Mouse (Mus musculus): ENCODE results near the gene Tmbim1.
A peak's percentile ranks its signal among the peaks of the same experiment; 100 is the strongest.
"Not testable (repeated sequence)": the region's sequence is repeated elsewhere in the genome, so short reads cannot be mapped to it uniquely, and the experiment has no call there.

Gene Tmbim1

DNA sequence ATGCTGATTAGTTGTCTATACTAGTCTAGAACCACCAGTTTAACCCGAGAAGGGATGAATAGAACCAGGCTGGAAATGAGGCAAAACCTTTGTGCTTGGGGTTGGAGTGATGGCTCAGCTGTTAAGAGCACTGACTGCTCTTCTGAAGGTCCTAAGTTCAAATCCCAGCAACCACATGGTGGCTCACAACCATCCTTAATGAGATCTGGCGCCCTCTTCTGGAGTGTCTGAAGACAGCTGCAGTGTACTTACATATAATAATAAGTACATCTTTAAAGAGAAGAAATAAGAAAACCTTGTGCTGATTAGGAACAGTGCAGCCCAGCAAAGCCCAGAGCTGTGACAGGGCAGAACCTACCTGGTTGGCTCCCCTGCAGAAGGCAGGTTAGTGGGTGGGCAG, 21.5 kb upstream of the Tmbim1 start:
- DNase-seq (ENCODE audit: low read depth), result not testable (repeated sequence)

DNA sequence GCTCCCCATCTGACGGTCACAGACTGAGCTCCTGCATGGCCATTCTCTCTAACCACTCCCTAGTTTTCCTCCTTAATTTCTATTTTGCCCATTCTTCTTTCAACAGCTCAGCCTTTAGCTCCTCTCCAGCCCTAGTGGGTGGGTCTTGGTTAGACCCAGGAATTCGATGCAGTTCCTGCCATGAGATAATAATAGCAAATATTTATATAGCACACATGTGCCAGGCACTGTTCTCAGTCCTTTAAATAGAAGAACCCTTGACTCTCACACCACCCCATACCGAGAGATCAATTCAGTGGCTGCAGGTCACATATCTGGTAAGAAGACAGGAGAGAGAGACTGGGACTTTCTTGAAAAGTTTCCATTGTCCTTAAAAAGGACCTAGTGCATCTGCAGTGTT, 16.0 kb upstream of the Tmbim1 start:
- no peak for DNase-seq (ENCODE audit: low read depth)

DNA sequence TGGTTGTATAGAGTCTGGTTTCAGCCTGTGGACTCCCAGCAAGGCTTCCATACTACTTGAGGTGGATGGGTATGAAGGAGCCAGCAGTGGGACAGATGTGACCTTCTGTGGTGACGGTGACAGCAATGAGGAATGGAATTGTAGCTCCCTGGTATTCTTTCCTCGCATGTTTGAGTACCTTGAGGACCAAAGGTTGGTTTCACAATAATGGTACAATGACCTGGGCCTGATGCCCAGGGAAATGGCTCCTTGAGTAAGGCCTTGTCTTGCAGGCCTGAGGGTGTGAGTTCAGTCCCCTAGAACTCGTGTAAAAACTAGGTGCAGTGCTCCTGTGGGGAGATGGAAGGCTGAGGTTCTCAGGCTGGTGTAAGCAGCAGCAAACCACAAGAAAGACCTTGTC, 13.3 kb upstream of the Tmbim1 start:
- no peak for DNase-seq (ENCODE audit: low read depth)

DNA sequence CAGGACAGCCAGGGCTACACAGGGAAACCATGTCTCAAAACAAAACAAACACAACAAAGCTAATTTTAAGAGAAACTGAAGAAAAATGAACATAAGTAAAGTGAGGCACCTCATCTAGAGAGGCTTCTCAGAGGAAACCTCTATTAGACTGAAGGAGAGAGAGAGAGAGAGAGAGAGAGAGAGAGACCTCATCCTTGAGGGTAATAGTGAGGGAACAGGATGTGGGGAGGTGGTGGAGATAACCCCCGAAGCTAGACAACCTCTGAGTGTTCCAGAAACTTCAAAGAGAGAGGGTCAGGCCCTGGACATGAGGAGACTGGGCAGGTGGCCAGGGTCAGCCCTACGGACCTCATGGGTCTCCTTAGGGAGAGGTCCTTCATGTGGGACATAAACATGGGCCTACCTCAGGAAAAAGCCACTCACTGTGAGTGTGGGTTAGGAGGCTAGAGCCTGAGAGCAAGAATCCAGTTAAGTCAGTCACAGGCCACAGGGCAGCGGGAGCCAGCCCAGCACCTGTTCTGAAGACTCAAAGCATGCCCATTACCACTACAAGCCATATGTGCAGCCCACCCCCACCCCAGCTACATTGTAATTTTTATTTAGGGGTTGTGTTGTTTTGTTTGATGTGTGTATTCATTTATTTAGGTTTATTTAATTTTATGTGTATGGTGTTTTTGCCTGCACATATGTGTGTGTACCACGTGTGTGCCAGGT, 10.8 kb upstream of the Tmbim1 start:
- no peak for DNase-seq (ENCODE audit: low read depth)

DNA sequence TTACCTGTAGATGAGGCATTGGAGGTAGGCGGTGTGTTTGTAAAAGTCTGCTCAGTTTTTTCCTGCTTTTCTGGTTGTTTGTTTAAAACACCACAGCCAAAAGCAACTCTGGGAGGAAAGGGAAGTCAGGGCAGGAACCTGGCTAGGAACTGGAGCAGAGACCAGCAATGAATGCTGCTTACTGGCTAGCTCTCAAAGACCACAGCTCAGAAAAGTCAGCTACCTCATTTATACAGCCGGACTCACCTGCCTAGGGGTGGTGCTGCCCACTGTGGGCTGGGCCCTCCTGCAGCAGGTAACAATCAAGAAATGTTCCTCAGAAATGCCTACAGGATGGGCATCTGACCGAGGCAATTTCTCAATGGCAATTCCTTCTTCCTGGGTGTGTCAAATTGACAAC, 9.4 kb upstream of the Tmbim1 start:
- DNase-seq (ENCODE audit: low read depth), result no peak

DNA sequence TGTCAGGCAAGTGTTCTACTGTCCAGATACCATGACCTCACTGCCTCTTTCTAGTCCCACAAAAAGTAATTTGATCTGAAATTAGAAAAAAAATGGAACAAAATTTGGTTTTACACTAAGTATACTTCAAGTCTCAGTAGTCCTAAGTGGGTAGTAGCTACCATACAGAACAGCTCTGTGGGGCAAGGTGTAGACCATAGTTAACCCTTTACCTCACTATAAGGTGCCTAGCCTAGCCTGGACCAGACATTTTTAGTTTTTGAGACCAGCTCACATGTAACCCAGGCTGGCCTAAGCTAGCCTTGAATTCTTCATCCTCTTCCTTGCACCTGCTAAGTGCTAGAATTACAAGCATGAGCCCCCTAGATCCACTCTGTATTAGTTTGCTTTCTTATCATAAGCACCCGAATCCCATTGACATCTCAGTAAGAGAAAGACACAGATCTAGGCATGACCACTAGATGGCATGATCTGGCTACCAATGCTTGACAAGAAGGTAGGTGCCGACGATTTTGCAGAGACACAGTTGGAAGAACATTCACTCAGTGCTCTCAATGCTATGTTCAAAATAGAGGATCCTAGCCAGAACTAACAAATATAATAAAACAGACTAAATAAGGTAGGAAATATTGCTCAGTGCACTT, 7.7 kb upstream of the Tmbim1 start:
- no peak for DNase-seq (ENCODE audit: low read depth)

DNA sequence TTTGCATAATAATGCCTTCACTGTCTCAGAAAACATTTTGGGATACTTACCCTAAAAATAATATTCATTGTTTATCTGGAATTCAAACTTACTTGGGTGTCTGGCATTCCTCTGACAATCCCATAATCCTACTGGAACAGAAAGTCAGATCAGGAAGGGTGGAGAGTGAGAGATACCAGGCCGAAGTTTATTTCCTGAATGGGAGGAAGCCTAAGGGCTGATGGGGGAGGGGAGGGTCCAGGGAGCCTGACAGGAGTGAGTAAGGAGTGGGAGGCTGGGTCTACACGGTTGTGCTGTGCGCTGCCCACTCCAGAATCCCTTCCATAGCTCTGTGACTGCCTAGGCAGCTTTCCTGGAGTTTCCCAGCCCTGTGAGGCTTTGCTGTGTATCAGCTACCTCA, 4.3 kb upstream of the Tmbim1 start:
- no peak for DNase-seq (ENCODE audit: low read depth)

DNA sequence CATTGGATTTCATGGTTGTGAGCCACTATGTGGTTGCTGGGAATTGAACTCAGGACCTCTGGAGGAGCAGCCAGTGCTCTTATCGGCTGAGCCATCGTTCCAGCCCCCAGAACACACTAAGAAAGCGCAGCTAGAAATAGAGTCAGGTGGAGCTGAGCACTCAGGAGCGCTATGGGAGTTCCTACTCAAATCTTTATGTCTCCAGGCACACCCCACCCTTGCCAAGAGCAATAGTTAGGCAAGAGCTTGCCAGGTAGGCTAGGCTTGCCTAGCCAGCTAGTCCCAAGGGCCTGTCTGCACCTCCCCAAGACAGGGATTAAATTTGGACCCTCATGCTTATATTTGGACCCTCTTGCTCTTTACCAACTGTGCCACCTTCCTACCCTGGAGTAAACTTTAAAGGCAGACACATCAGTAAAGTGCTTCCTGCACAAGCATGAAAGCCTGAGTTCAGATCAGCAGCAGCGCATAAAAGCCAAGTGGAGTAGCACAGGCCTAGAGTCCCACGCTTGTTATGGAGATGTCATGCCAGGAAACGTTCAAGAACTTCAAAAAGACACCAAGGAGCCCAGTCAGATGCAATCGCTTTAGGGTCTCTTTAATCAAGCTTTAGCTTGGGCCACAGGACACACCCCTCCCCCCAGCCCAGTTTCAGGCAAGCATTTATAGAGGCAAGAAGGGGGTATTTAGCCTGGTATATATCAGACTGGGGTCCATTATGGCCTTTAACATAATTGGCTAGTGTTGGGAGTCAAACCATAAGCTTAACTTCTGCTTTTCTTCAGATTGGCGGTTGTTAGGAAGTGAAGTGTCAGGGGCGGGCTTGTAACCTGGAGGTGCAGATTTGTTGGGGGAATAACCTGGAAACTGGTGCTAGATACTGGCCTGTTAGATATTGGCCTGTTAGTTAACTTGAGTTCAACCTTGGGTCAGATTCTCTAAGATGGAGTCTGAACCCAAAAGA, 2.9 kb upstream of the Tmbim1 start:
- no peak for DNase-seq (ENCODE audit: low read depth)

DNA sequence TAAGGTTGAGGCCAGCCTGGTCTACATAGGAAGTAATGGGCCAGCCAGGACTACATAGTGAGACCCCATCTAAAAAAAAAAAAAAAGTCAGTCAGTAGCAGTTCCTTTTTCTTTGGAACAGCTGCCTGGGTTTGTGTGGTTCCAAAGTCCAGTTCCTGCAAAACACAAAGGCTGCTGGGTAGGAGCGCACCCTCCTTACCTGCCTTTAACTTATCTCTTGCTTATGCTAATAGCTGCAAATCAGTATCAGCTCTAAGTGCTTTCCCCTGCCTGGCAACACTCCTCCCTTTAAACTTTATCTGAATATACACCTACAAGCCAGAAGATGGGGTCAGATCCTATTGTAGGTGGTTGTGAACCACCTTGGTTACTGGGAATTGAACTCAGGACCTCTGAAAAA, 1.7 kb upstream of the Tmbim1 start:
- no peak for DNase-seq (ENCODE audit: low read depth)

DNA sequence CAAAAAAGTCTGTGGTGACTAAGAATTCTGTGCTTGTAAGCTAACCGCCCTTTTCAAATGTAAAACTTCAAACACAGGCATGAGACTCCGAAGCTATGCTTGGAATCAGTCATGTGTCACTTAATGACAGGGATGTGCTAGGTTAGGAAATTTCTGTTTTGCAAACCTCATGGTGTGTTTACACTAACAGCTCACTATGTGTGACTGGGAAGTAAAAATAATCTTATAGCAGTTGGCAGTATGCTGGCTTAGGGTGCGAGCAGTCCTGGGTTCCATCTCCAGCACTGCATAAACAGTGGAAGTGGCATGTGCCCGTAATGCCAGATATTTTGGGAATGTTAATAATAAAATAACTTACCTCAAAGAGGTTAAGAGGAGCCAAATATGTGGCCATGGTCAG, 476 bp downstream of the Tmbim1 start:
- no peak for DNase-seq (ENCODE audit: low read depth)

DNA sequence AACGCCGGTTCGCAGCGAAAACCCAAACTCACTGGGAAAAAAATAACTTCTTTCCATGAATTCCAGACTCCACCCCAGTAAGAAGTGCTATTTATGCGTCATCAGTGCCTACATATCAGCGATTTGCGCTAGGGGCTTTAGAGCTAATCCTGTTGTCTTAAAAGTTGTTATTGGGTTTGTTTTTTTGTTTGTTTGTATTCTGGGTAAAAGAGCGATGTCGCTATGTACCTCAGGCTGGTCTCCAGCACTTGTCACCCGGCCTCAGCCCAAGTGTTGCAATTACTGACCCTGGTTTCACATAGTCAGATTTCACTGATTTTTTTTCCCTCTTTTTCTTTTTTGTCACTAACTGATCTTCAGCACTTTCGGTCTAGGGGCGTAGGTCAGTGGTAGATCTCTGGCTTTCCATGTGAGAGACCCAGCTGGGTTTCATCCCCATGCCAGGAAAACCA, 1.1 kb downstream of the Tmbim1 start:
- DNase-seq (ENCODE audit: low read depth), result no peak

DNA sequence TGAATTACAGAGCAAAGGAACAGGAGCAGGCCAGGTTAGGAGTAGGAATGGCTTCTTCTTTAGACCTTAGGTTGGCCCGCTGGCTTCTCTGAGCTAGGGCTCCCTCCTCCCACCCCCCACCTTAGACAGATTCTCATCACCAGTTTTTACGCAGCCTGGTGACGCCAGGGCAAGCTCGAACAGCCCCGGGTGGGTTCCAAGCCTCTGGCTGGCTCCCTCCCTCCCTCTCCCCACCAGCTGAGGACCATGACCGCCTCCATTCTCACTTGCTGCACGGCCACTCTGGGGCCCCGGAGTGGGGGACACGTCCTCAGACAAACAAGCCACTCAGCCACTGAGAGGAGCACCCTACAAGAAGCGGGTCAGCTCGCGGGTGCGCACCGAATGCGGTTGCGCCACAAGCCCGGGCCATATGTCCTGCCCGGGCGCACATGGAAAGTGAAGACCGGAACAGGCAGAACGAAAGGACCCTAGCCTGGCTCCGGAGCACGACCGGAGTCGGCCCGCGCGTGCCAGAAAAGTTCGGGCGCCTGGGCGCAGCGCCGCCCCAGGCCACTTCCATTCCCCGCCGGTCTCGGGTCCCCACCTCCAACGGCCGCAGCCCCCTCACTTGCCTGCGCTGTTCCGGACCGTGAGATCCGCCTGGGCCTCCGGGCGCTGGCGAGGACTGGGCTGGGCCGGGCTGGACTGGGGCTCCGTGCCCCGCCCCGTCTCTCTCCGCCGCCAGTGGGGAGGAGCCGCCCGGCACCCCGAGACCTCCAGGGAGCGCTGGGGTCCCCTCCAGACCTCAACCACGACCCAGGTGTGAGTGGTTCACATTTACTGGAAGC, 1.7 kb downstream of the Tmbim1 start:
- no peak for DNase-seq (ENCODE audit: low read depth)

DNA sequence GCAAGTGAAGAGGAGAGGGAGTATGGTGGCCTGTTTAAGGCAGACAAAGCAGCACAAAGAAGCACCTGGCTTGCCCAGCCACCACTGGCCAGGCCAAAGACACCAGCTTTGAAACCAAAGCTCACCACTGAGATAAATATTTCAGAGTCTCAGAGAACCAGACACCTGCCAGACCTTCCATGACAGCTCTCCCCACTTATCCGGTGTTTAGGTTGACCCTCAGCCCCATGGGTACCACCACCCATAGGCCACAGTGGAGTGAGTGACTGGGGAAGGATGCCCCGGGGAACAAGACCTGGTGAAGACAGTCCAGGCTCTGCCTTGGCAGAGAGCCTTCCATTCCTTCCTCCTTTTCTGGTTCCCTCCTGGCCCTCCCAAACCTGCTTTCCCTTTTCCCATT, 2.6 kb downstream of the Tmbim1 start:
- no peak for DNase-seq (ENCODE audit: low read depth)

DNA sequence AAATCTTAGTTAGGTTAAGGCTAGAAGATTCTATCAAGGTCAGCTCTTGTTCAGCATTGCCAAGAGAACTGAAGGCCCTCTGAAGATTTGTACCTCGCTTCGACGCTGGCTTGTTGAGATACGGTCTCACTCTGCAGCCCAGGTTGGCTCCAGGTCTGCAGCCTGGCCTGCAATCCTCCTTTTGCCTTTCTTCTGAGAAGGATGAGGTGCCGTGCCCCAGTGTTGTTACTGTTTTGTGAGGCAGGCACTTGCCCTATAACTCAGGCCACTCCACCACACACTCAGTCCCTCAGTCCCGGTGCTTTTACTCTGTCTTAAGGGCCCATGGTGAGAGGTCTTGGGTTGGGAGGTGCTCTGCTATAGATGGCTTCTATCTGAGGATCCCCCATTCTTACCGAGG, 3.2 kb downstream of the Tmbim1 start:
- DNase-seq (ENCODE audit: low read depth), result no peak

DNA sequence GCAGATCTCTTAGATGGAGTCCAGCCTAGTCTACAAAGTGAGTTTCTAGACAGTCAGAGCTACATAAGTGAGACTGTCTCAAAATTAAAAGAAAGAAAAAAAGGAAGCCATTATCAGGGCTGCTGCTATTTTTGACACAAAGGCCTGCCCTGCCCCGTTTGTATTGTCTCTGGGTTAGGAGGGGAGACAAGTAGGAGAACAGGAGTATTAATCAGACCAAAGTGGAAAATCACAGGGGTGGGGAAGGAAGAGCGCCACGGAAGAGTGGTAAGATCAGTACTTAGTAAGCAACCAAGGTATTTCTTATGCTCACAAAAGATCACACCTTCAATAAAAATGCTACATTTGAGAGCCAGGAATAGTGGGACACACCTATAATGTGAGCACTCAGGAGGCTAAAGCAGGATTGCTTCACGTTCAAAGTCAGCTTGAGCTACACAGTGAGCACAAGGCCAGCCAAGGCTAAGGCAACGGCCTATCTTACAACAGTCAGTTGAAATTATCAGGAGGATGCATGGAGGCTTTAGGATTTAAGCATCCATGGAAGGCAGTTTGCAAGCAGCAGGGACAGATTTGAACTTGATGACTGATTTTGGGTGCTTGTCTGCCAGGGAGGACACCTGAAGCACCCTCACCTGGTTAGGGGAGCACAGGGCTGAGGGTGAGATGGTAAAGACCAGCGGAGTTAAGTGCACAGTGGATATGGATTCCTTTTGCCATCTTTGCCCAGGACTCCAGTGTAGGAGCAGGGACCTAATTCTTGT, 4.9 kb downstream of the Tmbim1 start:
- DNase-seq (ENCODE audit: low read depth), result no peak

DNA sequence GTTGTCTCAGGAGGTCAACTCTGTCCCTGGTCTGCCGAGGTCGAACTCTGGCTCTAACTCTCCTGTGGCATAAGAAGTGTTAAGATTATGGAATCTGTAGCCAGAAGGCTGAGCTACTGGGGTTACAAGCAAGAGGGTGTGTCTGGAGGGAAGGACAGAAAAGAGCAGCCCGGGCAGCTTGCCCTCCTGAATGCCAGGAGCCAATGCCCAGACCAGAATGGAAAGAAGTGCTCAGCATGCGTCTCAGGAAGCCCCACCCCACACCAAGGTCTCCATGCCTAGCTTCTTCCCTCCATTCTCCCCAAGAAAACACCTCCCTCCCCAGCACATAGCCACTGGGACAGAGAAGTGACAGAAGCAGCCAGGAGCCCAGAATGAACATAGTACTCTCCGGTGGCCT, 6.4 kb downstream of the Tmbim1 start:
- peak; percentile 85 for DNase-seq (ENCODE audit: low read depth)

DNA sequence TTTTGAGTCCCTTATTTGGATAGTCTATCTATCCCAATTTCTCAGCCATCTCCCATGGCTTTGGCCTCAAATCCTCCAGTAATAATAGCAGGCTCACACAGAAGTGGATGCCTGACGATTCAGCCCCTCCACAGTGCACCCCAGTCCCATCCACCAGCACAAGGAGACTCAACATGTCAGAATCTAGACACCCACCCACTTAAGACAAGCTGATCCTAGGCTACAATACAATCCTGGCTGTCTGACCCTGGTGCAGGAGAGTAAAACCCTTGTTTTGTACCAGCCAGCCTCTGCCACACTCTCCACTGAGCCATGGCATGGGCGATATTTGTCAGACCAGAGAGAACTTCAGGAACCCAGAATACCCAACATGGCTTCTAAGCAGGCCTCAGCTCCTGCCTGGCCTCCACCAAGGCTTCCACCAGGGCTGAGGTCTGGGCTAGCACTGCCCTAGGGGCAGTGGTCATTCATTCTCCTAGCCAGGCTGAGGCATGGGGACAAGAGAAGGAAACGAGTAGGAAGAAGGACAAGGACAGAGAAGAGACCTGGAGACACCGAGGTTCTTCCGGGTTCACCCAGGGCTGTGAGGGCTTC, 7.2 kb downstream of the Tmbim1 start:
- DNase-seq (ENCODE audit: low read depth), result no peak

DNA sequence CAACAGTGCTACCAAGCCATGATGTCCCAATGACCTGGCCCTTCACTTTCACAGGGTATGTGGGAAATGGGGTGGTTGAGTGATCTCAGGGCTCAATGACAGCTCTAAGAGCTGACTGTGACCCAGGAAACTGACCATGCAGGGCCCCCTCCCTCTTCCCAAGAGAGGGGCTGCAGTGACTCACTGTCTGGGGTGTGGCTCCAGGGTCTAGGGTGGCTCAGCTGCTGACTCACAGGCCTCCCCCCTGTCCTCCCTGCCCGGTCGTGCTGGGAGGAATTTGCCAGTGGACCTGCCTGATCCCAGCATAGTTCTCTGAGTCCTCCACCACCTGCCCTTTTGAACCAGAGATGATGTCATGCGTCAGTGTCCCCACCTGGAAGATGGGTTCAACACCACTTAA, 8.2 kb downstream of the Tmbim1 start:
- DNase-seq (ENCODE audit: low read depth), result peak; percentile 83

DNA sequence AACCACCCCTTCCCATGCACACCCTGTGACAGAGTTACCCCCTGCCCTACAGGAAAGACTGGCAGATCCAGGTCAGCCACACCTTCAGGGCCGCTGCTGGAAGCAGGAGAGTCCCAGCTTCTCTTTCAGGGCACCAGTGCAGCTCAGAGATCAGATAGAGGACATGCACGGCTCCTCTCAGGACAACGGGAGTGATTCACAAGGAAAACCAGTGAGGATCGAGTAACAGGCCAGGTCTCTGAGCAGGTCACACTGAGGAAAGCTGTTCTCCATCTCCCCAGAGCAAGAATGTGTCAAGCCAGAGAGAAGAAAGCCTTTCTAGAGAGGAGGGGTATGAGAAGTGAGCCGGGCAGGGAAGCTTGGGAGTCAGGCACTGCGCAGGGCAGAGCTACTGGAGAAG, 8.9 kb downstream of the Tmbim1 start:
- no peak for DNase-seq (ENCODE audit: low read depth)

DNA sequence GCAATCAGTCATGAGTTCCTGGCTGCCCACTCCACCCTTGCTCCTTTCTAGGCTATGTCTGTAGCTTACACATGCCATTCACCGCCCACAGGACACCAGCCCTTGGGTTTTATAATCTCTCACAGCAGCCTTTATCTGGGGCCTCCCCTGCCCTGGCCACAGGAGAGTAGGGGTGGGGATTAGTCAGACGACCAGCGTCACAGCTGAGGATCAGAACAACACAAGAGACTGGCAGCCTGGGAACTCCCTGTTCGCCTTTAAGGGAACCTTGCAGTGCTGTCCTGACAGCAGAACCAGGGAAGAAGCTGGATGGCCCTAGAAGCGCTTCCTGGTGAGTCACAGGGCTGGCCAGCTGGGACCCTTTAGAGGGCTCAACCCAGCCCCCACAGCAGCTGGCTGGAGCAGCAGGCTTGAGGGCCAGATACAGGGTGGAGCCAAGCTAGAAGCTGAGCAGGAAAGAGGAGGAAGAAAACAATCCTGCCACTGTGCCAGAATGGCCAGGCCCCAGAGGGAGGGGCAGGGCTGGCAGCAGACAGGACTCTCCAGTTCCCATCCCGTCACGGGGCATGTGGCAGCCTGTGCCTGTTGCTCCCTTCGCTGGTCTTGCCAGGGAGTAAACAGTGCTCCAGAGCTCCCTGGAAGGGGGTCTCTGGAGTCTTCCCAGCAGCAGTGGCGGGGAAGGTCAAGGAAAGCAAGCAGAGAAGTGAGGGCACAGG, 9.8 kb downstream of the Tmbim1 start:
- DNase-seq (ENCODE audit: low read depth), result peak; percentile 99

All from fibroblast of lung, adult 2 months (primary cell).